Mouse (Mus musculus) C2C12 (cell line): ENCODE results near the gene Sf3a2. TPM values are rescaled to one million over a fixed set of nuclear protein-coding genes. Genes with fewer than 3 reads are reported as not detected.

ENCODE experiments used
- H3K27me3 ChIP-seq: one replicate; pipeline ENCODE4 v1.6.1; 2011; ENCODE audit not compliant: control insufficient read depth, insufficient read depth, insufficient read length
- H3K36me3 ChIP-seq: one replicate; pipeline ENCODE4 v1.6.1; 2011; ENCODE audit not compliant: control insufficient read depth, insufficient read depth
- H3K4me3 ChIP-seq: one replicate; pipeline ENCODE4 v1.5.1; 2011; ENCODE audit warnings: mild to moderate bottlenecking, control low read depth; ENCODE audit not compliant: poor library complexity, insufficient read depth, severe bottlenecking
- H3K79me2 ChIP-seq: one replicate; pipeline ENCODE4 v1.6.1; 2011; ENCODE audit not compliant: control insufficient read depth, insufficient read depth
- H3K79me3 ChIP-seq: one replicate; pipeline ENCODE4 v1.6.1; 2011; ENCODE audit warnings: low read depth, control low read depth
- H3ac ChIP-seq: one replicate; pipeline ENCODE3; 2011; ENCODE audit warnings: low read depth; ENCODE audit not compliant: control insufficient read depth, insufficient read length
- CEBPB ChIP-seq: IDR thresholded peaks from one replicate; pipeline ENCODE4 v1.6.1; 2011; ENCODE audit warnings: low read depth, mild to moderate bottlenecking, control low read depth, moderate library complexity
- CTCF ChIP-seq: IDR thresholded peaks from one replicate; pipeline ENCODE4 v1.5.1; 2011; ENCODE audit not compliant: control insufficient read depth, insufficient read depth, insufficient read length
- FOSL1 ChIP-seq: IDR thresholded peaks from one replicate; pipeline ENCODE4 v1.8.0; 2011; ENCODE audit warnings: mild to moderate bottlenecking, low read length; ENCODE audit not compliant: poor library complexity, insufficient read depth, severe bottlenecking
- MAX ChIP-seq: IDR thresholded peaks from one replicate; pipeline ENCODE4 v1.6.1; 2011; ENCODE audit warnings: mild to moderate bottlenecking, control low read depth
- MYOD1 ChIP-seq: IDR thresholded peaks from one replicate; pipeline ENCODE4 v1.6.1; 2011; ENCODE audit warnings: low read depth; ENCODE audit not compliant: control insufficient read depth, insufficient read length
- MYOG ChIP-seq: IDR thresholded peaks from one replicate; pipeline ENCODE4 v1.6.1; 2011; ENCODE audit not compliant: control insufficient read depth, insufficient read length; ENCODE audit errors: extremely low read depth
- USF1 ChIP-seq: IDR thresholded peaks from one replicate; pipeline ENCODE4 v1.6.1; 2011; ENCODE audit warnings: low read depth, mild to moderate bottlenecking, control low read depth, moderate library complexity
- polyA plus RNA-seq: library from polyadenylated mRNA; unstranded; fragments of >200 nt; fragmentation: generic; extraction: Trizol; gene quantifications from one replicate; pipeline ENCODE4 v1.2.1, GENCODE M21; 2012; ENCODE audit warnings: missing spikeins

Gene Sf3a2
- polyA plus RNA-seq, 1 experiment, result 106 TPM

DNA sequence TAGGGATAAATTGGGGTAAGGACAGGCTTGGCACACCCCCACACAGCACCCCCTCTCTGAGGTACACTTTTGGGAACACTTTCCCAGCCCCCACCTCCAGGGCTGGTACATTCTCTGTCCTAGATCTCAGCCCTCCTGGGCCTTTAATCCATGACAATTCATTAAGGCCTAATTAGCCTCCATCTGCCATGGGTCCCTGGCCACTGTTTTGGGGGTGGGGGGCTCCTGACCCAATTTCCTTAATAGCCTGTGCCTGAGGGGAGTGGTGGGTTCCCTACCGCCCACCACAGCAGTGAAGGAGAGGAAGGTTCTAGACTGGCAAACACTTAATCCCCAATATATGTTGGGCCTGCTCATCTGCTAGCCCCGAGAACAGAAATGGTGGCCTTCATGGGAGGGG lies 43.7 kb downstream of the Sf3a2 start:
- Histone ChIP-seq H3K79me2 (no peaks in the 10 kb centered on the region), H3ac (no peak overlapping the region), H3K4me3 (no peak overlapping the region), H3K36me3 (no peaks in the 10 kb centered on the region), H3K79me3 (no peaks in the 10 kb centered on the region), H3K27me3 (peaks cover 41% of the 10 kb centered on the region)
- TF ChIP-seq USF1, result no peak
- TF ChIP-seq MAX, result no peak
- no peak for TF ChIP-seq MYOD1
- TF ChIP-seq FOSL1, result no peak
- no peak for TF ChIP-seq MYOG
- no peak for TF ChIP-seq CTCF
- no peak for TF ChIP-seq CEBPB

DNA sequence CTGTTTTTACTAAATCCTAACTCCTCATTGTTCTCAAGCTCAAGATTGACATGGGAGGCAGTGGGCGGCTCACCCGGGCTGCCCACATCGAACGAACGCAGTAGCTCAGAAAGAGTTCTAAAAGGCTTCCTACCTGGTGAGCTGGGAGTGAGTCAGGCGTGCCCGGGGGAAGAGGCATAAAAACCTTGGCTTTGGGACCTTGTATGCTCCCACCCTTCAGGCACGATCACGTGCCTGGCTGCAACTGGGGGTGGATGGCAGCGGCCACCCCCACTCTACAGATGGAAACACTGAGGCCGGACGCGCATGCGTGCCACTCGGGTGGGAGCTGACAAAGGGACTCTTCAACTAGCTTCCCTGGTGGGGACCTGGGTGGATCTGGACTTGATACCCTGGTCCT lies 44.3 kb downstream of the Sf3a2 start:
- Histone ChIP-seq H3K79me3 (no peaks in the 10 kb centered on the region), H3K79me2 (no peaks in the 10 kb centered on the region), H3K36me3 (no peaks in the 10 kb centered on the region), H3ac (no peak overlapping the region), H3K27me3 (peaks cover 41% of the 10 kb centered on the region), H3K4me3 (no peak overlapping the region)
- no peak for TF ChIP-seq CTCF

DNA sequence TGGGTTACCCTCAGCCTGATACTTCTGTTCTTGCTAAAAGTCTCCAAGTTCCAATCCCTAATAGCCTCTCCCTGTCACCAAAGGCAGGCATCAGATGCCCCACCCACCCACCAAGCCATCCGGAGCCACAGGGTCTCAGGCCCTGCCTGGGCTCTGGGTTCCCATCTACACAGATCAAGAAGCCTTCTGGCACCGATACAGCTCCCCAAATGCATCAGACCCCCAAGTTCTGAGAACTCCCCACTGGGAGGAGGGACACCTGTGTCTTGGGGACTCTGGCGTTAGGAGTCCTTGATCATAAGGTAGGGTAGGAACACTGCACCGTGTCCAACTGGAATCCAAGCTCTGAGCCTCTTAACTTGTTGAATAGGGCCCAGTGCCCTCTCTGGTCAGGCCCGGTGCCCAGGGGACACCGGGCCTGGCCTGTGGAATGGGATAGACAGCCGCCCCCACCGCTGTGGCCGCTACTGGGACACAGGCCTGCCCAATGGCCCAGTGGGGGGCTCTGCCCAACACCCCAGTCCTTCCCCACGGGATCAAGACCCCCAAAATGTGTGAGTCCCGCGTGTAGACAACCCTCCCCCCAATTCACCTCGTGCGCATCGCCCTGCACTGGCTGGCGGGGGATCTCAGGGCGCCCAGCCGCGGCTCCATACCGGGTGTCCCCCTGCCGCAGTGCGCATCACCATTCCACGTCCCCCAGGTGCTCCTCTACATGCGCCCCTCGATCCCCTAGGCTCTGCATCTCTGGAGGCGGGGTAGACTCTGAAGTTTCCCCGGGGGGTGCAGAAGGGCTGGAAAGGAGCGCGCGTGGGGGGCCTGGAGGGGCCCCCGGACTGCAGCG lies 45.3 kb downstream of the Sf3a2 start:
- no peaks in the 10 kb centered on the region for H3K79me3 ChIP-seq
- no peaks in the 10 kb centered on the region for H3K79me2 ChIP-seq
- no peak overlapping the region for H3K4me3 ChIP-seq
- H3ac ChIP-seq, result no peak overlapping the region
- TF ChIP-seq CTCF (no peak), FOSL1 (no peak), MAX (no peak), MYOD1 (no peak), USF1 (no peak), MYOG (no peak), CEBPB (no peak)
- peaks cover 41% of the 10 kb centered on the region for H3K27me3 ChIP-seq
- H3K36me3 ChIP-seq, result no peaks in the 10 kb centered on the region

DNA sequence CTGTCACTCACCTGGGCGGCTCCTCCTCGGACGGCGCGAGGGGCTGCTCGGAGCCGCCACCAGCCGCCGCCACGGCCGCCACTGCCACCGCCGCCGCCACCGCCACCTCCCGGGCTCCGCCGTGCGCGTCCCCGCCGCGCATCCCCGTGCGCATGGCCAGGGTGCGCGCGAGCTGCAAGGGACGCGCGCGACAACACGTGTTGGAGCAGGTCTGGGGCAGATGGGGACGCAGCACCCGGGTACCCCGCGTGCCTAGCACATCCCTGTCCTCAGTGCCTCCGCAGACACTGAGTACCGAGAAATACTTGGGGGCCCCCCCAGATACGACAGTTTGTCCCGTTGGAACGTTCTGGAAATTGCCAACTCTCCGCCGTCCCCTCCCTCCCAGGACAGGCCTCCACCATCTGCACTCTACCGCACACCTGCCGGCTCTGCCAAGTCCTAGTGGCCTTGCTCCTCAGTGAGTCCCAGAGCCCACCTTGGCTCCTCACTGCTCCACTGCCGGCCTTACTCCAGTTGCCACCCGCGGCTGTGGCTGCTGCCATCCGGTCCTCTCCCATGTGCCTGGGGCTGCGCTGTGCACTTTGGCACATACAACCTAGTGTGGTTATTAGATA lies 46.0 kb downstream of the Sf3a2 start, which contains the start of gene Lingo3:
Gene Lingo3, minus strand, starts transcription at position 109 of the 617 bp plus-strand sequence.
- Histone ChIP-seq H3ac (no peak within 1 kb of the TSS), H3K79me2 (no peaks in the 10 kb centered on the region), H3K4me3 (no peak within 1 kb of the TSS), H3K27me3 (peaks cover 41% of the 10 kb centered on the region), H3K36me3 (no peaks in the 10 kb centered on the region), H3K79me3 (no peaks in the 10 kb centered on the region)
- TF ChIP-seq CTCF (no peak), MYOD1 (no peak), FOSL1 (no peak), MYOG (no peak), MAX (no peak), CEBPB (no peak), USF1 (no peak)

DNA sequence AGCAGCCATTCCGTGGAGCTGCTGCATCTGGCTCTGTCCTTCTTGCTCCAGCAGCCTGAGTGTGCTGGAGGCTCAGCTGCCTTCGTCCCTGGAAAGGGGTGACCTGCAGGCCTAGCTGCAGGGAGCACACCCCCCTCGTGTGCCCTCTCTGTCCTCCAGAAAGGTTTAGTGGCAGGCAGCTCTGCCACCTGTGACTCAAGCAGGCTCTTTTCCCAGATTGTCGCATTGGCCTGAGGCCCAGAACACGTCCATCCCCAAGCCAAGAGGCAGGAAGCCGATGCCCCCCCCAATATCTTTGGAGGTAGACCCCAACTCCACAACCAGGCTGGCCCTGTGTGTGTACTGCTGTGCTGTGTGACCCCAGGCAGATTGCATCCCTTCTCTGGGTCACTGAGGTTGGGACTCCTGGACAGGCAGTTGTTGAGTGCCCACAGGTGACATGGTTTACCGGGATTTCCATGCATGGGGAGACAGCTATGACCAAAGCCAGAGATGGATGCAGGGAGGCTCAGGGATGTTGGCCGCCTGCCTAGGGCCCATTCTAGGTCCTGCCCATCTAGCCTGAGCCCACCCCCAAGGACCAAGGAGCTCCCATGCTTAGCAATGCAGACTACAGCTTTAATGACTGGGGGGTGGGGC lies 47.2 kb downstream of the Sf3a2 start:
- Histone ChIP-seq H3K4me3 (no peak overlapping the region), H3K36me3 (no peaks in the 10 kb centered on the region), H3K27me3 (peaks cover 41% of the 10 kb centered on the region), H3K79me3 (no peaks in the 10 kb centered on the region), H3ac (no peak overlapping the region), H3K79me2 (no peaks in the 10 kb centered on the region)
- TF ChIP-seq MYOD1 (no peak), MAX (no peak), USF1 (no peak), FOSL1 (no peak), MYOG (no peak), CEBPB (no peak), CTCF (no peak)
